Mouse (Mus musculus): ENCODE results near the gene Lmbrd2.

DNA sequence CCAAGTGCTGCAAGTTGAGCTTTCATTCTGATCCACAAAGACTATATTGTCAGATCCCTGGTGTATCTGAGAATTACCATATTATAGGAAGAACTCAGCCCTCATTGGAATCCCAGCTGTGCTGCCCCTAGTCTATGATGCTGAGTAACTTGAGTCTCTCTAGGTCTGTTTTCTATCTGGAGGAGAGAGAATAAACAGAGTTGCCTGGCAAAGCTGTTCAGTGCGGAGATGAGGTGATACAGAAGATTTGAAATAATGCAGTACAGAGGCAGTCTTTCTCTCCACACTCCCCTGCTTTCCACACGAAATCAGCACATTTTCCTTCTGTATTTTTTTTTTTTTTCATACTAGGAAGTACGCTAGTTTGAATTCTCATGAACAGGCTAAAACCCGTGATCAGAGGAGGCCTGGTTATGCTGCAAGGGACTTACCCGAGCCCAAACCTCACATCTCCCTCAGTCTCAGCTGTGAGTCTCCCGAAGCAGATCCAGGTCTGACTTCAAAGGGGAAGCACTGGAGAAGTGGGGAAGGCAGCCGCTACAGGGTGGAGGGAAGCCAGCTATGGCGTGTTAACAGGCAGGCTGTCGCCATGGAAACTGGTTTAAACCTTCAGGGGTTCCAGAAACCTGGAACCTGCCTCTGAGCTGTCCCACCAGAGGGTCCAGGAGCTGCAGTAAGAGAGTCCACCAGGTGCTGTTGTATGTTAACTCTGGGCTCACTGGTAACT lies 9.4 kb upstream of the Lmbrd2 start:
- TF ChIP-seq CTCF (IDR thresholded peaks at IDR 0.05; ENCODE audit: control insufficient read depth, insufficient read depth, insufficient replicate concordance, low read depth, low read length) (no peak), POLR2A (IDR thresholded peaks at IDR 0.05; ENCODE audit: control insufficient read depth, low read depth, low read length) (no peak)

Data from testis, adult 2 months (tissue).